Mouse (Mus musculus) limb, embryonic 11.5 days (tissue): ENCODE results near the gene Rasal2. TPM values are rescaled to one million over a fixed set of nuclear protein-coding genes. Genes with fewer than 3 reads are reported as not detected.

Experiments
- ATAC-seq: fragments of 200-750 bp; cut with Nextera tagmentation; 2 replicates; pipeline ENCODE4 v1.8.0; 2017; ENCODE audit warnings: low read depth; ENCODE audit not compliant: insufficient number of reproducible peaks, low FRiP score, low TSS enrichment
- DNase-seq: peaks from one replicate; pipeline ENCODE4 v3.0.0-alpha.2; 2015; ENCODE audit warnings: low spot score
- H3K27ac ChIP-seq: fragments of 300-500 bp; sonication (generic); replicated peaks from 2 replicates; pipeline ENCODE4 v1.5.1; 2014; ENCODE audit warnings: low read depth, mild to moderate bottlenecking, low read length
- H3K27me3 ChIP-seq: fragments of 300-500 bp; sonication (generic); 2 replicates; pipeline ENCODE4 v1.6.1; 2014; ENCODE audit warnings: mild to moderate bottlenecking, low read length, mixed read lengths; ENCODE audit not compliant: control insufficient read depth, insufficient read depth
- H3K36me3 ChIP-seq: fragments of 300-500 bp; sonication (generic); 2 replicates; pipeline ENCODE4 v1.6.1; 2014; ENCODE audit warnings: mild to moderate bottlenecking, low read length, moderate library complexity, mixed read lengths; ENCODE audit not compliant: control insufficient read depth, insufficient read depth
- H3K4me1 ChIP-seq: fragments of 300-500 bp; sonication (generic); 2 replicates; pipeline ENCODE4 v1.6.1; 2014; ENCODE audit warnings: low read length, mixed read lengths; ENCODE audit not compliant: control insufficient read depth, insufficient read depth
- H3K4me2 ChIP-seq: fragments of 300-500 bp; sonication (generic); 2 replicates; pipeline ENCODE4 v1.6.1; 2014; ENCODE audit warnings: low read depth, mild to moderate bottlenecking, moderate library complexity; ENCODE audit not compliant: severe bottlenecking
- H3K4me3 ChIP-seq: fragments of 300-500 bp; sonication (generic); 2 replicates; pipeline ENCODE4 v1.5.1; 2014; ENCODE audit warnings: low read depth, low read length
- H3K9ac ChIP-seq: fragments of 300-500 bp; sonication (generic); 2 replicates; pipeline ENCODE4 v1.6.1; 2014; ENCODE audit warnings: mild to moderate bottlenecking, low read length
- H3K9me3 ChIP-seq: fragments of 300-500 bp; sonication (generic); 2 replicates; pipeline ENCODE4 v1.6.1; 2016; ENCODE audit warnings: low read length; ENCODE audit not compliant: control insufficient read depth
- WGBS: fragments of 180-500 bp; shearing (Covaris S2); extraction: QIAGEN DNeasy Blood & Tissue Kit; methylation state at CpG from one replicate; pipeline ENCODE4 v1.1.7; 2014; 5-methylcytosine and 5-hydroxymethylcytosine counted together
- polyA plus RNA-seq: library from polyadenylated mRNA; unstranded; fragments of >200 nt; fragmentation: Nextera tagmentation; extraction: Ambion mirVana; gene quantifications from 2 replicates; pipeline ENCODE4 v1.2.1, GENCODE M21; 2014

Rasal2 gene
- polyA plus RNA-seq, result 7.0 and 8.0 TPM in 2 replicates

GRCm38 (mm10) chr1:157412454-157413369 lies at the start of gene Rasal2:
TSS of gene Rasal2 (minus strand) at chr1:157412595.
- H3K4me1 ChIP-seq, result peaks cover 3% of the 10 kb centered on the region; the same call in 1 of the 2 replicates
- peak within 1 kb of the TSS; percentile 85 for H3K27ac ChIP-seq
- no peaks in the 10 kb centered on the region for H3K36me3 ChIP-seq
- peak within 1 kb of the TSS; percentile 48 for H3K4me3 ChIP-seq
- DNase-seq (peak; percentile 97), ATAC-seq (peak; percentile 96)
- WGBS, result under 1% methylated on average over 62 of the region's 62 CpGs
- peak within 1 kb of the TSS; percentile 75 for H3K9ac ChIP-seq
- no peaks in the 10 kb centered on the region for H3K27me3 ChIP-seq
- peak within 1 kb of the TSS; percentile 81 for H3K4me2 ChIP-seq
- H3K9me3 ChIP-seq, result no peaks in the 10 kb centered on the region

GRCm38 (mm10) chr1:157461276-157461675 lies 48.9 kb upstream of the Rasal2 start:
- Histone ChIP-seq H3K9me3 (no peaks in the 10 kb centered on the region), H3K4me1 (0 out of 2 replicates have a peak, but pooled peaks cover 6% of the 10 kb centered on the region), H3K9ac (no peak overlapping the region), H3K4me3 (no peak overlapping the region), H3K27ac (no peak overlapping the region), H3K27me3 (no peaks in the 10 kb centered on the region), H3K36me3 (no peaks in the 10 kb centered on the region), H3K4me2 (no peak overlapping the region)
- no peak for ATAC-seq
- no peak for DNase-seq
- 97% methylated on average over 5 of the region's 5 CpGs for WGBS

GRCm38 (mm10) chr1:157459904-157460303 lies 47.5 kb upstream of the Rasal2 start:
- Histone ChIP-seq H3K4me3 (no peak overlapping the region), H3K9ac (no peak overlapping the region), H3K36me3 (no peaks in the 10 kb centered on the region), H3K27me3 (no peaks in the 10 kb centered on the region), H3K9me3 (no peaks in the 10 kb centered on the region), H3K4me1 (0 out of 2 replicates have a peak, but pooled peaks cover 6% of the 10 kb centered on the region), H3K4me2 (no peak overlapping the region), H3K27ac (no peak overlapping the region)
- no peak for DNase-seq
- 93% methylated on average over 5 of the region's 5 CpGs for WGBS
- no peak for ATAC-seq

GRCm38 (mm10) chr1:157458421-157459208 lies 46.2 kb upstream of the Rasal2 start, which contains the start of gene Cryzl2:
TSS of gene Cryzl2 (plus strand) at chr1:157458577.
- 12% methylated on average over 27 of the region's 29 CpGs for WGBS
- DNase-seq (peak; percentile 87), ATAC-seq (peak; percentile 86)
- no peaks in the 10 kb centered on the region for H3K27me3 ChIP-seq
- peak within 1 kb of the TSS; percentile 46 for H3K4me2 ChIP-seq
- H3K9me3 ChIP-seq, result no peaks in the 10 kb centered on the region
- no peaks in the 10 kb centered on the region for H3K36me3 ChIP-seq
- no peak within 1 kb of the TSS for H3K27ac ChIP-seq
- peak within 1 kb of the TSS; percentile 30 for H3K4me3 ChIP-seq
- 0 out of 2 replicates have a peak, but pooled peaks cover 6% of the 10 kb centered on the region for H3K4me1 ChIP-seq
- peak within 1 kb of the TSS; percentile 60 for H3K9ac ChIP-seq

GRCm38 (mm10) chr1:157457789-157458188 lies 45.4 kb upstream of the Rasal2 start:
- ATAC-seq, result no peak
- no peak overlapping the region for H3K4me2 ChIP-seq
- H3K27ac ChIP-seq, result no peak overlapping the region
- no peak overlapping the region for H3K9ac ChIP-seq
- no peaks in the 10 kb centered on the region for H3K27me3 ChIP-seq
- 0 out of 2 replicates have a peak, but pooled peaks cover 6% of the 10 kb centered on the region for H3K4me1 ChIP-seq
- WGBS, result 89% methylated on average over 3 of the region's 3 CpGs
- no peaks in the 10 kb centered on the region for H3K9me3 ChIP-seq
- H3K4me3 ChIP-seq, result no peak overlapping the region
- no peak for DNase-seq
- H3K36me3 ChIP-seq, result no peaks in the 10 kb centered on the region

GRCm38 (mm10) chr1:157454876-157455275 lies 42.5 kb upstream of the Rasal2 start:
- no peak overlapping the region for H3K4me3 ChIP-seq
- DNase-seq (no peak), ATAC-seq (no peak)
- WGBS, result 81% methylated on average over 6 of the region's 6 CpGs
- no peak overlapping the region for H3K27ac ChIP-seq
- no peaks in the 10 kb centered on the region for H3K27me3 ChIP-seq
- H3K36me3 ChIP-seq, result no peaks in the 10 kb centered on the region
- H3K9ac ChIP-seq, result no peak overlapping the region
- H3K4me2 ChIP-seq, result no peak overlapping the region
- H3K9me3 ChIP-seq, result no peaks in the 10 kb centered on the region
- H3K4me1 ChIP-seq, result 0 out of 2 replicates have a peak, but pooled peaks cover 7% of the 10 kb centered on the region

GRCm38 (mm10) chr1:157452759-157453549 lies 40.6 kb upstream of the Rasal2 start:
- no peak overlapping the region for H3K9ac ChIP-seq
- ATAC-seq (peak; percentile 56; the same call in 1 of the 2 replicates), DNase-seq (peak; percentile 53)
- no peaks in the 10 kb centered on the region for H3K36me3 ChIP-seq
- peaks cover 6% of the 10 kb centered on the region; the same call in 1 of the 2 replicates for H3K4me1 ChIP-seq
- no peak overlapping the region for H3K4me2 ChIP-seq
- no peak overlapping the region for H3K4me3 ChIP-seq
- H3K27me3 ChIP-seq, result no peaks in the 10 kb centered on the region
- 0 out of 2 replicates have a peak overlapping the region, but pooled peaks have one; percentile 5 for H3K27ac ChIP-seq
- WGBS, result 49% methylated on average over 5 of the region's 5 CpGs
- H3K9me3 ChIP-seq, result no peaks in the 10 kb centered on the region
